Mouse (Mus musculus) ES-E14 (cell line): Measurements from ENCODE around the gene Sdc4.

Experiments used
- CHD2 ChIP-seq: IDR thresholded peaks from 2 replicates; pipeline ENCODE4 v1.6.1; 2014; ENCODE audit warnings: mild to moderate bottlenecking, low read depth, low read length, inconsistent platforms
- HCFC1 ChIP-seq: IDR thresholded peaks from 2 replicates; pipeline ENCODE4 v1.6.1; 2012; ENCODE audit warnings: low read length, inconsistent platforms, borderline replicate concordance; ENCODE audit not compliant: insufficient read depth
- MAFK ChIP-seq: IDR thresholded peaks from 2 replicates; pipeline ENCODE4 v1.6.1; 2014; ENCODE audit warnings: mild to moderate bottlenecking, low read depth, low read length, inconsistent platforms; ENCODE audit not compliant: insufficient read depth
- ZC3H11A ChIP-seq: IDR thresholded peaks from 2 replicates; pipeline ENCODE4 v1.6.1; 2012; ENCODE audit warnings: low read depth, mild to moderate bottlenecking, inconsistent platforms, low read length, borderline replicate concordance
- ZNF384 ChIP-seq: IDR thresholded peaks from 2 replicates; pipeline ENCODE4 v1.6.1; 2012; ENCODE audit warnings: low read depth, low read length, inconsistent platforms

GRCm38 (mm10) chr2:164442315-164443050 lies 1.2 kb downstream of the Sdc4 start:
- TF ChIP-seq ZC3H11A (no peak), ZNF384 (no peak), HCFC1 (no peak), CHD2 (no peak), MAFK (no peak)
